Mouse (Mus musculus): ENCODE measurements around the gene Zmiz1.

DNA sequence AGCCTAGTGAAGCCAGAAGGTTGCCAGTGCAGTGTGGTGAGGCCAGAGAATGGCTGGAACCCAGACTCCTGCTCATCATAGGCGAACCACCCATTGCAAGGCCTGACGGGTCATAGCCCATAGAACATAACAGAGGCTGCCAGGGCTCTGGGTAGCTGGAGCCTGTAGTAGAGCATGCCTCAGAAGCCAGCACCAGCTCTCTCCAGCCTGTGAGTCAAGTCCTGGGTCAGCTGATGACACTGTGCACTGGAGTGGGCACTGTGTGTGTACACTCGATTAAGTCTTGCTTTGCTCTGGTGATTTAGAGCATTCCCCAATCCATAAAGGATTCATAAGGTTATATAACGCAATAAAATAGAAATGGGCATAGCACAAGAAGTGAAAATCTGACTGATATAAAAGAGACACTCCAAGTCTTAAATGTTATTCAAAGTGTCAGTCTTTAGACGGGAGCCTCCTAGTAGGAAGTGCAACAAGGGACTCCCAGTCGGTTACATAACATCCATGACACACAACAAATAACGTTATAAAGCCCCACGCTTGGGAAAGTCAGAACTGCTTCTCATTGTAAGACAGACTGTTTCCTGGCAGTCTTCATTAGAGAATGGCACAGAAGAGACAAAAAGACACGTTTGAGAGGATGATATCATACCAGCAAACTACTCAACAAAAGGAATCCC, 47.0 kb upstream of the Zmiz1 start:
- TF ChIP-seq GATA1 (IDR thresholded peaks at IDR 0.05; ENCODE audit: low read length) (no peak), TAL1 (IDR thresholded peaks at IDR 0.05; ENCODE audit: low read length) (no peak)
